Mouse (Mus musculus) stomach, postnatal 0 days (tissue): ENCODE measurements around the gene Extl2.

ENCODE experiments used
- CTCF ChIP-seq: IDR thresholded peaks from 2 replicates; pipeline ENCODE4 v1.5.1; 2016; ENCODE audit warnings: antibody characterized with exemption, low read depth, mild to moderate bottlenecking, moderate library complexity
- EP300 ChIP-seq: optimal IDR thresholded peaks from 2 replicates; pipeline ENCODE3; 2016; ENCODE audit warnings: antibody characterized with exemption

GRCm38 (mm10) chr3:116024669-116025068 is 17.4 kb downstream of the Extl2 start:
- TF ChIP-seq EP300 (no peak), CTCF (no peak)
